In the genomic region with DNA sequence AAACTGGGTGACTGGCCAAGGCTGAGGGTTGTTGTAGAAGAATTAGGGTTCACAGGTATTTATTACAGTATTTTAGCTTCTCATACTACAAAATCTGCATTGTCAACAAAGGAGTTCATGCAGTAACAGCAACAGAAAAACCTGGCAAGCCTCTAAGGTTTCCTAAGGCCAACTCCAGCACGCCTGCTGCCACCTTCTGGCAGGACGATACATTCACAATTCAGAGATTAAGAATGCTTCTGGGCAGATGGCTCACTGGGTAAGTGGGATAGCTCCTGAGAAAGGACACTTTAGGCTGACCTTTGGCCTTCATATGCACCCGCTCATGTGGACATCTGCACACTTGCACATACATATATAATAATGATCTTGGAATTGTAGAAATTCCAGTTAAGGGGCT, we compare ENCODE assay signal across 9 mouse cellular contexts. TPM values are rescaled to one million over a fixed set of nuclear protein-coding genes. Genes with fewer than 3 reads are reported as not detected.
DNase-seq lines count a peak whose midpoint lies in the region; ATAC-seq and TF ChIP-seq lines count a peak whose summit lies in the region.
"Had no signal": no experiment of that assay in that cellular context is flagged by ENCODE, and none has a peak within 500 bp of the region (broad histone marks: within the 10 kb centered on the region; RNA-seq: fewer than 3 reads in every experiment).

No protein-coding gene starts in this region.

- H3K4me3 ChIP-seq in kidney, embryonic 15.5 days (replicated peaks) = no peak overlapping the region
- H3K4me3 ChIP-seq in MEL (ENCODE audit: control insufficient read depth in 1 of 2, insufficient read depth in 1 of 2, low read depth in 2 of 2, low read length in 2 of 2) = no peak overlapping the region
- H3K4me3 ChIP-seq in cerebellum, adult 2 months (replicated peaks; ENCODE audit: insufficient read depth, low read depth, low read length) = no peak overlapping the region
- H3K4me3 ChIP-seq: embryonic facial prominence, embryonic 12.5 days had no signal

- H3K4me1 ChIP-seq in kidney, embryonic 15.5 days = no peaks in the 10 kb centered on the region
- H3K4me1 ChIP-seq in MEL (ENCODE audit: control insufficient read depth in 1 of 2, insufficient read depth in 2 of 2, low read length in 2 of 2) = peaks cover 15 to 16% of the 10 kb centered on the region in 2 experiments
- H3K4me1 ChIP-seq in cerebellum, adult 2 months (ENCODE audit: control insufficient read depth, insufficient read depth, low read length) = no peaks in the 10 kb centered on the region
- H3K4me1 ChIP-seq: embryonic facial prominence, embryonic 12.5 days had no signal

- H3K4me2 ChIP-seq in kidney, embryonic 15.5 days = no peak overlapping the region
- H3K4me2 ChIP-seq: embryonic facial prominence, embryonic 12.5 days had no signal

- peak; percentile 60 for DNase-seq in kidney, adult 18-20 months
- DNase-seq in MEL (ENCODE audit: low read depth, low spot score) = peak; percentile 74
- DNase-seq in cerebellum, adult 2 months = peak; percentile 47 to 67
- peak; percentile 18 to 28 for DNase-seq in gastrocnemius, postnatal 36 days
- peak; percentile 26 to 51 for DNase-seq in layer of hippocampus, postnatal 14 days (ENCODE audit: low spot score in 2 of 2)
- DNase-seq in thymus, postnatal 14 days = peak; percentile 44

- 32% methylated on average over 3 of the region's 3 CpGs for WGBS in kidney, embryonic 15.5 days
- WGBS in cerebellum, adult 2 months = 20% methylated on average over 3 of the region's 3 CpGs

- no peak overlapping the region for H3K27ac ChIP-seq in kidney, embryonic 15.5 days
- no peak overlapping the region for H3K27ac ChIP-seq in MEL (ENCODE audit: control insufficient read depth, low read depth, low read length)
- no peak overlapping the region for H3K27ac ChIP-seq in cerebellum, adult 2 months (ENCODE audit: insufficient read depth, low read length)
- H3K27ac ChIP-seq: embryonic facial prominence, embryonic 12.5 days had no signal

- peak; percentile 64 for TF ChIP-seq RAD21 in MEL (IDR thresholded peaks at IDR 0.05; ENCODE audit: low read depth, low read length)

- ATAC-seq in kidney, embryonic 15.5 days (replicated peaks; ENCODE audit: low FRiP score) = no peak
- peak; percentile 87 for ATAC-seq in megakaryocyte-erythroid progenitor cell, adult 5-6 weeks (replicated peaks; ENCODE audit: low FRiP score, low TSS enrichment, poor library complexity, severe bottlenecking)

- H3K36me3 ChIP-seq in kidney, embryonic 15.5 days = peaks cover 82% of the 10 kb centered on the region
- peaks cover 48 to 58% of the 10 kb centered on the region in 2 experiments for H3K36me3 ChIP-seq in MEL (ENCODE audit: control insufficient read depth in 1 of 2, insufficient read depth in 2 of 2, low read length in 2 of 2)

- no peak overlapping the region for H3K9ac ChIP-seq in kidney, embryonic 15.5 days
- H3K9ac ChIP-seq in MEL (ENCODE audit: control insufficient read depth, low read depth, low read length, poor library complexity, severe bottlenecking) = no peak overlapping the region
- H3K9ac ChIP-seq: embryonic facial prominence, embryonic 12.5 days had no signal

- TF ChIP-seq EP300 in MEL (IDR thresholded peaks at IDR 0.05; ENCODE audit: low read depth in 1 of 2, low read length in 2 of 2) = no peak

- no peaks in the 10 kb centered on the region for H3K9me3 ChIP-seq in kidney, embryonic 15.5 days (replicated peaks)
- no peaks in the 10 kb centered on the region for H3K9me3 ChIP-seq in MEL (replicated peaks; ENCODE audit: insufficient read depth, low read length)
- H3K9me3 ChIP-seq: embryonic facial prominence, embryonic 12.5 days had no signal

- no peaks in the 10 kb centered on the region for H3K27me3 ChIP-seq in kidney, embryonic 15.5 days
- no peaks in the 10 kb centered on the region for H3K27me3 ChIP-seq in MEL (ENCODE audit: control insufficient read depth in 1 of 2, insufficient read depth in 2 of 2, low read length in 2 of 2)
- H3K27me3 ChIP-seq in cerebellum, adult 2 months (ENCODE audit: control insufficient read depth, insufficient read depth, low read length) = no peaks in the 10 kb centered on the region
- H3K27me3 ChIP-seq: embryonic facial prominence, embryonic 12.5 days had no signal

- TF ChIP-seq CTCF in MEL (IDR thresholded peaks at IDR 0.05 in 2 of 3, conservative IDR thresholded peaks at IDR 0.05 in 1 of 3; ENCODE audit: control insufficient read depth in 1 of 3, insufficient read depth in 1 of 3, low read depth in 2 of 3, low read length in 3 of 3, poor library complexity in 1 of 3, severe bottlenecking in 1 of 3) = peak; percentile 69 to 79 (median 71)
- peak; percentile 76 for TF ChIP-seq CTCF in cerebellum, adult 2 months (IDR thresholded peaks at IDR 0.05; ENCODE audit: borderline replicate concordance, insufficient read depth, low read depth, low read length)

- intact Hi-C loops in gastrocnemius, postnatal 36 days (cut with DNase I) = no loop called here

- H3K79me2 ChIP-seq in MEL (ENCODE audit: control insufficient read depth, insufficient read depth, low read length, poor library complexity) = peaks cover 26% of the 10 kb centered on the region

- no peak for TF ChIP-seq POLR2A in MEL (IDR thresholded peaks at IDR 0.05; ENCODE audit: control insufficient read depth in 1 of 2, insufficient read depth in 1 of 2, low read depth in 1 of 2, low read length in 2 of 2, poor library complexity in 1 of 2)
- no peak for TF ChIP-seq POLR2A in cerebellum, adult 2 months (IDR thresholded peaks at IDR 0.05; ENCODE audit: borderline replicate concordance, insufficient read depth, low read length)

TF ChIP-seq in MEL, 35 proteins besides CTCF, POLR2A, EP300 and RAD21:
- TF ChIP-seq ZC3H11A (IDR thresholded peaks at IDR 0.05; ENCODE audit: low read depth, low read length) = peak; percentile 58
- TF ChIP-seq HCFC1 (IDR thresholded peaks at IDR 0.05; ENCODE audit: low read depth, low read length) = no peak
- no peak for TF ChIP-seq USF1 (IDR thresholded peaks at IDR 0.05; ENCODE audit: low read depth, low read length)
- TF ChIP-seq MEF2A (IDR thresholded peaks at IDR 0.05; ENCODE audit: extremely low read depth, insufficient replicate concordance, low read depth, low read length, poor library complexity, severe bottlenecking) = no peak
- peak; percentile 74 for TF ChIP-seq SMC3 (IDR thresholded peaks at IDR 0.05; ENCODE audit: low read depth, low read length)
- TF ChIP-seq SIN3A (IDR thresholded peaks at IDR 0.05; ENCODE audit: low read length) = peak; percentile 25

RNA-seq across cellular contexts. Expression of a gene that starts 9.3 kb away (rescaled TPM):
- polyA plus RNA-seq in kidney, embryonic 15.5 days (2015; fragmentation: Nextera tagmentation; extraction: Ambion mirVana) = 300 and 306 TPM in 2 replicates
- total RNA-seq in MEL (2012; rRNA removed) = 417 and 425 TPM in 2 replicates
- 100 to 1,000 TPM in 1 of 2 experiments, not detected in 1; 431 TPM for polyA plus RNA-seq in MEL (2012; ENCODE audit: insufficient read depth in 1 of 2, insufficient read length in 2 of 2, low read depth in 1 of 2, low replicate concordance in 2 of 2, missing spikeins in 1 of 2)
- polyA plus RNA-seq in cerebellum, adult 2 months (2012; rRNA removed) = 178 and 182 TPM in 2 replicates
- total RNA-seq in gastrocnemius, postnatal 36 days (2021) = 100 to 1,000 TPM; 198 to 210 TPM
- 100 to 1,000 TPM in 1 of 2 experiments, 10 to 100 TPM in 1; 70.4 to 104 TPM for total RNA-seq in layer of hippocampus, postnatal 14 days (2021)
- 216 and 235 TPM in 2 replicates for total RNA-seq in megakaryocyte-erythroid progenitor cell, adult 5-6 weeks (2014; fragmentation: Nextera tagmentation)
- total RNA-seq in megakaryocyte-erythroid progenitor cell, adult 5-6 weeks (2017) = 189 and 199 TPM in 2 replicates

RNA-seq across cellular contexts. Expression of a gene that starts 9.3 kb away (rescaled TPM):
- 46.2 and 48.1 TPM in 2 replicates for polyA plus RNA-seq in kidney, embryonic 15.5 days (2015; fragmentation: Nextera tagmentation; extraction: Ambion mirVana)
- total RNA-seq in MEL (2012; rRNA removed) = 43.0 and 43.8 TPM in 2 replicates
- 10 to 100 TPM in 1 of 2 experiments, not detected in 1; 32.6 TPM for polyA plus RNA-seq in MEL (2012; ENCODE audit: insufficient read depth in 1 of 2, insufficient read length in 2 of 2, low read depth in 1 of 2, low replicate concordance in 2 of 2, missing spikeins in 1 of 2)
- 16.1 and 16.5 TPM in 2 replicates for polyA plus RNA-seq in cerebellum, adult 2 months (2012; rRNA removed)
- total RNA-seq in gastrocnemius, postnatal 36 days (2021) = 10 to 100 TPM; 17.1 to 19.9 TPM
- 10 to 100 TPM; 40.5 to 41.6 TPM for total RNA-seq in layer of hippocampus, postnatal 14 days (2021)
- 31.5 and 33.9 TPM in 2 replicates for total RNA-seq in megakaryocyte-erythroid progenitor cell, adult 5-6 weeks (2014; fragmentation: Nextera tagmentation)
- 102 and 122 TPM in 2 replicates for total RNA-seq in megakaryocyte-erythroid progenitor cell, adult 5-6 weeks (2017)

RNA-seq across cellular contexts. Expression of a gene that starts 32.8 kb away (rescaled TPM):
- 107 and 110 TPM in 2 replicates for polyA plus RNA-seq in kidney, embryonic 15.5 days (2015; fragmentation: Nextera tagmentation; extraction: Ambion mirVana)
- 64.6 and 67.3 TPM in 2 replicates for total RNA-seq in MEL (2012; rRNA removed)
- 10 to 100 TPM; 54.5 to 57.9 TPM for polyA plus RNA-seq in MEL (2012; ENCODE audit: insufficient read depth in 1 of 2, insufficient read length in 2 of 2, low read depth in 1 of 2, low replicate concordance in 2 of 2, missing spikeins in 1 of 2)
- 69.7 and 78.5 TPM in 2 replicates for polyA plus RNA-seq in cerebellum, adult 2 months (2012; rRNA removed)
- total RNA-seq in gastrocnemius, postnatal 36 days (2021) = 10 to 100 TPM; 55.2 to 61.5 TPM
- total RNA-seq in layer of hippocampus, postnatal 14 days (2021) = 100 to 1,000 TPM; 137 to 141 TPM
- total RNA-seq in megakaryocyte-erythroid progenitor cell, adult 5-6 weeks (2014; fragmentation: Nextera tagmentation) = 48.1 and 49.3 TPM in 2 replicates
- 51.3 and 68.1 TPM in 2 replicates for total RNA-seq in megakaryocyte-erythroid progenitor cell, adult 5-6 weeks (2017)

RNA-seq across cellular contexts. Expression of a gene that starts 50.6 kb away (rescaled TPM):
- polyA plus RNA-seq in kidney, embryonic 15.5 days (2015; fragmentation: Nextera tagmentation; extraction: Ambion mirVana) = not detected in 2 replicates
- total RNA-seq in MEL (2012; rRNA removed) = not detected in 2 replicates
- polyA plus RNA-seq in MEL (2012; ENCODE audit: insufficient read depth in 1 of 2, insufficient read length in 2 of 2, low read depth in 1 of 2, low replicate concordance in 2 of 2, missing spikeins in 1 of 2) = not detected
- not detected in 2 replicates for polyA plus RNA-seq in cerebellum, adult 2 months (2012; rRNA removed)
- total RNA-seq in gastrocnemius, postnatal 36 days (2021) = not detected
- total RNA-seq in layer of hippocampus, postnatal 14 days (2021) = not detected
- not detected in 2 replicates for total RNA-seq in megakaryocyte-erythroid progenitor cell, adult 5-6 weeks (2014; fragmentation: Nextera tagmentation)
- not detected in 2 replicates for total RNA-seq in megakaryocyte-erythroid progenitor cell, adult 5-6 weeks (2017)
- polyA plus RNA-seq: embryonic facial prominence, embryonic 12.5 days had no signal

Comparison
In these comparisons a context has a peak if more than half of its experiments do, and no peak if none do; other contexts are left out.
1. DNase-seq: peak in every context shown above with its lines; median percentile 74 in MEL; 60 in kidney, adult 18-20 months; 57 in cerebellum, adult 2 months; 44 in thymus, postnatal 14 days; 38 in layer of hippocampus, postnatal 14 days; 23 in gastrocnemius, postnatal 36 days.